Mouse (Mus musculus): ENCODE measurements around the gene Arl3. TPM values are rescaled to one million over a fixed set of nuclear protein-coding genes. Genes with fewer than 3 reads are reported as not detected.

The Arl3 gene
- polyA plus RNA-seq (2015; fragmentation: Nextera tagmentation; extraction: Ambion mirVana), result 22.9 and 25.4 TPM in 2 replicates

DNA sequence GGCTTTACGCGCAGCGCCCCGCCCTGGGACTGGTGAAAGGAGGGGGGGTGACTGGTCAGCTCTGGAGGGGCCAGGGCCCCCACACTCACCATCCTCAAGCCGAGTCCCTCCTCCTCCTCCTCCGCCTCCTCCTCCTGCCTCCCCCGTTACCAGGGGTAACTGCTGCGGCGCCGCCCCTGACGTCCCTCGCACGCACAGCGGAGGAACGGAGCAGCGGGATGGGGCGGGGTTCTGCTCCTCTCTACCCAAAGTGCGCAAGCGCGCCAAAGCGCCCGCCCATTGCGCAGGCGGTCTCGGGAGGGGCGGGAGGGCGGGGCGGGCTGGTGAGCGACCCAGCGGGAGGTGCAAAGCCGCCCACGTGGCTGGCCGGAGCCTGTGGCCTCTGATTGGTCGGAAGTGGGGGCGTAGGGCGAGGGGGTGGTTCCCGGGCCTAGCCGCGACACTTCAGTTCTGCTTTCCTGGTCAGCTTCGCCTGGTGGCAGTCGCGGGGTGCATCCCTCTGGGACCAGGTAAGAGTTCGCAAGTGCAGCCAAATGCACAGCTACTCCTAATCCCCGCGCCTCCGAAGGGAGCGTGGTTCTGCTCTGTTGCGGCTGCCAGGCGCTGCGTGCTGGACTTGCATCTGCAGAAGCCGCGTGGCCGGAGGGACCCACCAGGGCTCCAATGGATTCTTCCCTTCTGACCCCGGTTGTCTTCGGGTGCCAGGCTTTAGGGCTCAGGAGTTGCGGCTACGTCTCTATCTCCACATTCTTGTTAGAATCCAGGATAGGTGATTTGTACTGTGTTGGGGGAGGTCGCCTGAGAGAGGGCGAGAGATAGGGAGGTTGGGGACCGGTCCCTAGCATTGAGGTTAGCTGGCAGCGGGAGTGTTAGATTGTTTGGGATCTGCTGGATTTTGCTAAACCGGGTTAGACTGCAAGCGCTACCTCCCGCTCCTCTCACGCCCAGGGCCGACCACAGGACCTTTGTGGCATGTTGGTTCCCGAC lies at the start of gene Arl3, which contains the start of gene Sfxn2:
Gene Arl3 (minus strand): TSS at position 248 of the 987 bp plus-strand sequence.
Gene Sfxn2 (plus strand): TSS at position 415 of the 987 bp plus-strand sequence.
- WGBS (ENCODE audit: insufficient replicate concordance), result under 1% methylated on average over 67 of the region's 67 CpGs

GRCm38 (mm10) chr19:46622659-46623193 lies 49.7 kb upstream of the Arl3 start:
- 45% methylated on average over 12 of the region's 12 CpGs for WGBS (ENCODE audit: insufficient replicate concordance)
- H3K4me2 ChIP-seq, result peak overlapping the region; percentile 47
- H3K4me3 ChIP-seq (replicated peaks), result no peak overlapping the region

More for the DNA sequence above, at the start of gene Arl3, which contains the start of gene Sfxn2:
- H3K4me3 ChIP-seq (replicated peaks), result peak within 1 kb of the TSS; percentile 83
- peak within 1 kb of the TSS; percentile 100 for H3K4me2 ChIP-seq
- H3K9ac ChIP-seq, result peak within 1 kb of the TSS; percentile 78
- H3K27ac ChIP-seq (replicated peaks), result peak within 1 kb of the TSS; percentile 83
- peaks cover 35% of the 10 kb centered on the region for H3K4me1 ChIP-seq (replicated peaks)
- H3K27me3 ChIP-seq, result no peaks in the 10 kb centered on the region
- ATAC-seq (ENCODE audit: insufficient read depth), result peak; percentile 93
- no peaks in the 10 kb centered on the region for H3K9me3 ChIP-seq (replicated peaks)
- no peaks in the 10 kb centered on the region for H3K36me3 ChIP-seq (replicated peaks)

GRCm38 (mm10) chr19:46621236-46622183 lies 48.5 kb upstream of the Arl3 start:
- Histone ChIP-seq H3K4me3 (replicated peaks) (no peak overlapping the region), H3K36me3 (replicated peaks) (peaks cover 25% of the 10 kb centered on the region; the same call in 1 of the 2 replicates), H3K9ac (no peak overlapping the region), H3K27me3 (no peaks in the 10 kb centered on the region), H3K4me1 (replicated peaks) (peaks cover 51% of the 10 kb centered on the region), H3K9me3 (replicated peaks) (no peaks in the 10 kb centered on the region), H3K4me2 (no peak overlapping the region), H3K27ac (replicated peaks) (no peak overlapping the region)
- ATAC-seq (ENCODE audit: insufficient read depth), result no peak
- 74% methylated on average over 19 of the region's 19 CpGs for WGBS (ENCODE audit: insufficient replicate concordance)

More at GRCm38 (mm10) chr19:46622659-46623193, 49.7 kb upstream of the Arl3 start:
- H3K9me3 ChIP-seq (replicated peaks), result no peaks in the 10 kb centered on the region
- H3K27ac ChIP-seq (replicated peaks), result peak overlapping the region; percentile 55
- peaks cover 57% of the 10 kb centered on the region for H3K4me1 ChIP-seq (replicated peaks)
- H3K9ac ChIP-seq, result no peak overlapping the region; the same call in 1 of the 2 replicates
- no peaks in the 10 kb centered on the region for H3K27me3 ChIP-seq
- no peak for ATAC-seq (ENCODE audit: insufficient read depth)
- peaks cover 25% of the 10 kb centered on the region; the same call in 1 of the 2 replicates for H3K36me3 ChIP-seq (replicated peaks)

GRCm38 (mm10) chr19:46620016-46620808 lies 47.2 kb upstream of the Arl3 start:
- no peak for ATAC-seq (ENCODE audit: insufficient read depth)
- 75% methylated on average over 14 of the region's 14 CpGs for WGBS (ENCODE audit: insufficient replicate concordance)
- no peaks in the 10 kb centered on the region for H3K9me3 ChIP-seq (replicated peaks)
- no peak overlapping the region for H3K9ac ChIP-seq
- no peaks in the 10 kb centered on the region for H3K27me3 ChIP-seq
- H3K4me2 ChIP-seq, result no peak overlapping the region
- no peak overlapping the region for H3K4me3 ChIP-seq (replicated peaks)
- no peak overlapping the region for H3K27ac ChIP-seq (replicated peaks)
- peaks cover 24% of the 10 kb centered on the region; the same call in 1 of the 2 replicates for H3K36me3 ChIP-seq (replicated peaks)
- peaks cover 57% of the 10 kb centered on the region for H3K4me1 ChIP-seq (replicated peaks)

DNA sequence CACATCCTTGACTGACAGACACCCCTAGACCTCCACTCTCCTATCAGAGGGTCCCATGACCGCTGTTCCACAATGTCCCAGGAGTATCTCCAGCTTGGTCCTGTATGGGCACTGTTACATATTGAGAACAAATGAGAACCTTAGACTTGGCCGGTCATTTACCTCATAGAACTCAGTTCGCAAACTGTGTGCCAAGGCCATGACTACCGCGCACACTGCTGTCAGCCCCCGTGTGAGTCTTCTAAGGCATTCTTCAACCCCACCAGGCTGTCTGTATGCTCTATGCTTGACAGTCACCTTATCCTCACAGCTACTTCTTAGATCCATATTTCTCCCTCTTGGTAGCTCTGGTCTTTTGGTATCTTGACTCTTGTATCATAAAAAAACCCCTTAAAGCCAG lies 46.5 kb upstream of the Arl3 start:
- H3K36me3 ChIP-seq (replicated peaks), result peaks cover 19% of the 10 kb centered on the region; the same call in 1 of the 2 replicates
- no peak overlapping the region for H3K4me3 ChIP-seq (replicated peaks)
- 90% methylated on average over 6 of the region's 6 CpGs for WGBS (ENCODE audit: insufficient replicate concordance)
- no peak for ATAC-seq (ENCODE audit: insufficient read depth)
- no peak overlapping the region for H3K27ac ChIP-seq (replicated peaks)
- no peaks in the 10 kb centered on the region for H3K9me3 ChIP-seq (replicated peaks)
- no peak overlapping the region for H3K4me2 ChIP-seq
- no peak overlapping the region for H3K9ac ChIP-seq
- no peaks in the 10 kb centered on the region for H3K27me3 ChIP-seq
- H3K4me1 ChIP-seq (replicated peaks), result peaks cover 59% of the 10 kb centered on the region

DNA sequence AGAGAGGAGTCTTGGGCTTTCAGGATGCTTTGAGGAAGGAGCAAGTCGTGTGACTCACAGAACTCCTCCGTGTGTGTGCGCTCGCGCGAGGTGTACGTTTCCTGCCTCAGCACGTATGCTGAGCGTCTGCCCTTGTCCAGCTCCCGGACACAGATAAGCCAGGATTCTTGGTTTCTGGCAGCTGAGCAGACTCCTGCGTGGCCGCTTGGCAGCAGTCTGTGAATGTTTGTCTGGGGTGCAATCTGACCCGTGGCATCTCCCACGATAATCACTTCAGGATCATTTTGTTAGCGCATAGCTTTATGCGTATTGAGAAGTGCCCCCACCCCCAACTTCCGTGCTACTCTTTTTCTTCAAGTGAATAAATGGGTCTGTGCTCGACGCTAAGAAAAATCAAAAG lies 46.0 kb upstream of the Arl3 start:
- H3K9me3 ChIP-seq (replicated peaks), result no peaks in the 10 kb centered on the region
- no peak for ATAC-seq (ENCODE audit: insufficient read depth)
- no peak overlapping the region for H3K4me3 ChIP-seq (replicated peaks)
- H3K27ac ChIP-seq (replicated peaks), result no peak overlapping the region
- no peaks in the 10 kb centered on the region for H3K27me3 ChIP-seq
- no peak overlapping the region for H3K4me2 ChIP-seq
- WGBS (ENCODE audit: insufficient replicate concordance), result 66% methylated on average over 19 of the region's 19 CpGs
- H3K36me3 ChIP-seq (replicated peaks), result peaks cover 15% of the 10 kb centered on the region; the same call in 1 of the 2 replicates
- no peak overlapping the region for H3K9ac ChIP-seq
- peaks cover 59% of the 10 kb centered on the region for H3K4me1 ChIP-seq (replicated peaks)

- Histone ChIP-seq H3K27me3 (no peaks in the 10 kb centered on the region), H3K9me3 (replicated peaks) (no peaks in the 10 kb centered on the region), H3K27ac (replicated peaks) (no peak overlapping the region), H3K4me2 (no peak overlapping the region), H3K36me3 (replicated peaks) (peaks cover 18% of the 10 kb centered on the region), H3K4me1 (replicated peaks) (peaks cover 63% of the 10 kb centered on the region), H3K9ac (no peak overlapping the region), H3K4me3 (replicated peaks) (no peak overlapping the region)
- WGBS (ENCODE audit: insufficient replicate concordance), result 44% methylated on average over 9 of the region's 9 CpGs
- ATAC-seq (ENCODE audit: insufficient read depth), result 0 out of 2 replicates have a peak, but pooled peaks have one; percentile 11
Observed at GRCm38 (mm10) chr19:46618322-46618721, 45.3 kb upstream of the Arl3 start.

DNA sequence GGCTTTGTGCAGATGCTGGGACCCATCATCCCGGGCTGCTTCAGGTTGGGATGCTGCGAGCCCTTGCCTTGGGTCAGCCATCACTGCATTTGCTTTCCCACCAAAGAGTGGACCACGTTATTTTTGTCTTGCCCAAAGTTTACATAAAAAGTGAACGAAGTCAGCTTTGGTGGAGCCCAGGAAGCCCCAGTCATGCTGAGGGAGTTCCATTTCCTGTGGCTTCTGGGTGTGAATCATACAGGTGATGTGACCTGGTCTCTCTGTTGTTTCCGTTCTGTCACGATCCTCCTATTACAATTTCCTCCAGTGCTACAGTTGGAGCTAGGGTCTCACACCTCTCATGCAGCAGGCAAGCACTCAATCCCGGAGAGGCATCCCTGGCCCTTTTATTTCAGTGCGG lies 44.4 kb upstream of the Arl3 start:
- WGBS (ENCODE audit: insufficient replicate concordance), result 79% methylated on average over 8 of the region's 8 CpGs
- Histone ChIP-seq H3K9ac (no peak overlapping the region), H3K4me1 (replicated peaks) (peaks cover 63% of the 10 kb centered on the region), H3K27ac (replicated peaks) (no peak overlapping the region), H3K27me3 (no peaks in the 10 kb centered on the region), H3K9me3 (replicated peaks) (no peaks in the 10 kb centered on the region), H3K4me3 (replicated peaks) (no peak overlapping the region), H3K4me2 (no peak overlapping the region), H3K36me3 (replicated peaks) (peaks cover 20% of the 10 kb centered on the region)
- ATAC-seq (ENCODE audit: insufficient read depth), result no peak

DNA sequence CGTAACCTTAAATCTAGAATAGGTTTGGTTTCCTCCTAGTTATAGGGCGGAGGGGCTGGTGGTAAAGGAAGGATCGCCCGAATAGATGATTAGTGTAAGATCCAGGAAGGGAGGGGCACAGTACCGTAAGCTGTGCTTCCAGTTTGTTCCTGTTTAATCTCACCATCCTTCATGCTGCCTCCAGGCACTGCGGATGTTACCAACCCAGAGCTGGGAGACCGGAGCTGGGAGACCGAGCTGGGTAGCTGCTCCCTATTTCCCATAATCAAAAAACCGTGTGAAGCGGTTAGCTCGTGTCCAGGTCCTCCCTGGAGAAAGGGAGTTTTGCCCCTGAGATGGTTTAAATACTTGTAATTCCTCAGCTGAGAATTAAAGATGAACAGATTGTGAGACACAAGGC lies 43.4 kb upstream of the Arl3 start:
- no peak for ATAC-seq (ENCODE audit: insufficient read depth)
- 72% methylated on average over 11 of the region's 11 CpGs for WGBS (ENCODE audit: insufficient replicate concordance)
- H3K9me3 ChIP-seq (replicated peaks), result no peaks in the 10 kb centered on the region
- peaks cover 57% of the 10 kb centered on the region for H3K4me1 ChIP-seq (replicated peaks)
- no peak overlapping the region for H3K27ac ChIP-seq (replicated peaks)
- H3K4me3 ChIP-seq (replicated peaks), result no peak overlapping the region
- no peak overlapping the region for H3K9ac ChIP-seq
- peaks cover 20% of the 10 kb centered on the region for H3K36me3 ChIP-seq (replicated peaks)
- H3K4me2 ChIP-seq, result no peak overlapping the region
- H3K27me3 ChIP-seq, result no peaks in the 10 kb centered on the region

DNA sequence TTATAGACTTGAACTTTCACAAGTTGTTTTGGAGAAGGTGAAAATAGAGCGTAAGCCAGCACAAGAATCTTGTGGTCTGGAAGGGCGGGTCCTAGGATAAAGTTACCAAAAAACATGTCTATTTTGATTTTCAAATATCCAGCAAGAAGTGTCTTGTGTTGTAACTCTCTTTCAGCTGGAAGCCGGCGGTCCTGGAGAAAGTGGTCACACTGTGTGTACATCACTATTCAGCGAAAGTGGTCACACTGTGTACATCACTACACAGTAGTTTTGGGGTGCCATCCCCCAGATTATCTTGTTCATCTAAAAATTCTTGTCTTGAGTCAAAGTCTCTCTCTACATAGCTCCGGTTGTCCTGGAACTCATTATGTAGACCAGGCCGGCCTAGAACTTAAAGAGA lies 35.2 kb upstream of the Arl3 start:
- ATAC-seq (ENCODE audit: insufficient read depth), result no peak
- no peaks in the 10 kb centered on the region for H3K9me3 ChIP-seq (replicated peaks)
- 88% methylated on average over 7 of the region's 7 CpGs for WGBS (ENCODE audit: insufficient replicate concordance)
- no peak overlapping the region for H3K27ac ChIP-seq (replicated peaks)
- H3K4me2 ChIP-seq, result no peak overlapping the region
- peaks cover 33% of the 10 kb centered on the region for H3K36me3 ChIP-seq (replicated peaks)
- no peak overlapping the region for H3K4me3 ChIP-seq (replicated peaks)
- H3K9ac ChIP-seq, result no peak overlapping the region
- peaks cover 48% of the 10 kb centered on the region for H3K4me1 ChIP-seq (replicated peaks)
- H3K27me3 ChIP-seq, result no peaks in the 10 kb centered on the region
